Mouse (Mus musculus): ENCODE data around the gene Gmppa.

Gene Gmppa

DNA sequence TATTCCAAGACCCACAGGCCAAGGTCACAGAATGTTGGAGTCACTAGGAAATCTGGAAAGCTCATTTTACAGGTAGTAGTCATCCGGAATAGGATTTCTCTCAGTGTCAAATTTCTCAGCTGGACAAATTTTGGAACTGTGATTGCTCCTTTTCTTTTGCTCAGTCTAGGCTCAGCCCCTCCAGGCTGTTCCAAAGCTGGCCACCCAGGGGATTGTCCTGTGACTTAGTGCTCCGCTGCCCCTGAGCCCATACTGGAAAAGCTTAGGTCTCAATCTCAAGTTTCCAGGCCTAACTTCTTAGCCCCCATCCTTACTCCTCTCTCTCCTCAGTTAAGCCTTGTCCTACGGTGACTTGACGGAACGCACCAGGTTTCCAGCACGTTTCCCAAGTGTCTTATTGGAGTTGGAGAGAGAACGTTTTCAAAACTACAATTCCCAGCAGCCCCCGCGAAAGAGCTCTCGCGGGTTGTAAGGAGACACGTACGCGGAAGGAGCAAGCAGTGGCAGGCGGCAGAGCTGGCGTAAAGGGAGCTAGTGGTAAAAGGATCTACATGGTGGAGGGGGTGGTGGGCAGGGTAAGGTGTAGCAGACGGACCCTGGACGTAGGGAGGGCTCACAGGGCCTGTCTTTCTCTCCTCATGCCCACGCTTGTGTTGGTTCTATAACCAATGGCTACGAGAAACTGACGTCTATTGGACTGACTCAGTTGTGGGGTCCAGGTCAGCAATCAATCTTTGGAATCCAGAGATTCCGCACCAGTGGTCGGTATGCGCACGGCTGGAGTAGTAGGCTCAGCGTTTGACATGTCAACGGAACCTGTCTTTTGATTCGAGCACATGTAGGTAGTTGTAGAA lies at the start of gene Gmppa:
Gmppa (plus strand) TSS at position 456 of the 854 bp plus-strand sequence.
- DNase-seq (ENCODE audit: low spot score in 2 of 2), result peak in 1 of 2 experiments; percentile 68

DNA sequence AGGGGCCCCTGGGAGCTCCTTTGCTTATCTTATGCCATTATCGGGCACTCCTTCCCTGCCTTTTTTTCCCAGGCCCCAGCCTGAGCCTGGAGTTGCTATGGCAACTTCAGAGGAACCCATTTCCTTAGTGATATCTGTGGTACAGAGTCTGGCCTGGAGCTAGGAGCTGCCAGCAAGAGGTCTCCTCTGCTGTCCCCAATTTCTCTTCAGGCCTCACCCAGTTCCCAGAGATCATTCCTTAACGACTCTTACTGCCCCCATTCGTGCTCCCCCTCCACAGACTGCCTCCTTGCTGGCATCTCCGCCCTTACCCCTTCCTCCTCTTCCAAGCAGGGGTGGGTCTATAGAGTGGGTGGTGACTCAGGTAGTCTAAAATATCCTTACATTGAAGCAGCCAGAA lies 49.6 kb upstream of the Gmppa start:
- no peak for DNase-seq (ENCODE audit: low spot score in 2 of 2)

DNA sequence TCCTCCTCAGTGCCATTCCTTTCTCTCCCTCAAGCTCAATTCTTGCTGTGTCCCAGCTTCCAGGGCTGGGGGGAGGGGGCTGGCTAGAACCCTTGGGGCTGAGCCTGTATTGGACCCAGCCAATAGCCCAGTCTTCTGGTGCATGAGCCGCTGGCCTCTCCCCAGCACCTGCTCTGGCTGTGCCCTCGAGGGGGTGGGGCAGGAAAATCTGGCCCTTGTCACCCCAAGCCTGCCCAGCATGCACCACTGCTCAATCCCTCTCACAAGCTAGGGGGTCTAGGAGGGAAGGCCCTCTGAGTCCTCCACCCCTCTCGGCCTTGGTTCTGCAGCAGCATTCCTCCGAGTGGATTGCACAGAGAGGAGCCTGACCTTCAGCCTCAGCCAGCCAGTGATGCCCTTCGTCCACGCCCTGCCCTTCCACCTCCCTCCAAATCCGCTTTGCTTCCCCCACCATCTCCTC lies 48.2 kb upstream of the Gmppa start:
- DNase-seq (ENCODE audit: low spot score in 2 of 2), result no peak

DNA sequence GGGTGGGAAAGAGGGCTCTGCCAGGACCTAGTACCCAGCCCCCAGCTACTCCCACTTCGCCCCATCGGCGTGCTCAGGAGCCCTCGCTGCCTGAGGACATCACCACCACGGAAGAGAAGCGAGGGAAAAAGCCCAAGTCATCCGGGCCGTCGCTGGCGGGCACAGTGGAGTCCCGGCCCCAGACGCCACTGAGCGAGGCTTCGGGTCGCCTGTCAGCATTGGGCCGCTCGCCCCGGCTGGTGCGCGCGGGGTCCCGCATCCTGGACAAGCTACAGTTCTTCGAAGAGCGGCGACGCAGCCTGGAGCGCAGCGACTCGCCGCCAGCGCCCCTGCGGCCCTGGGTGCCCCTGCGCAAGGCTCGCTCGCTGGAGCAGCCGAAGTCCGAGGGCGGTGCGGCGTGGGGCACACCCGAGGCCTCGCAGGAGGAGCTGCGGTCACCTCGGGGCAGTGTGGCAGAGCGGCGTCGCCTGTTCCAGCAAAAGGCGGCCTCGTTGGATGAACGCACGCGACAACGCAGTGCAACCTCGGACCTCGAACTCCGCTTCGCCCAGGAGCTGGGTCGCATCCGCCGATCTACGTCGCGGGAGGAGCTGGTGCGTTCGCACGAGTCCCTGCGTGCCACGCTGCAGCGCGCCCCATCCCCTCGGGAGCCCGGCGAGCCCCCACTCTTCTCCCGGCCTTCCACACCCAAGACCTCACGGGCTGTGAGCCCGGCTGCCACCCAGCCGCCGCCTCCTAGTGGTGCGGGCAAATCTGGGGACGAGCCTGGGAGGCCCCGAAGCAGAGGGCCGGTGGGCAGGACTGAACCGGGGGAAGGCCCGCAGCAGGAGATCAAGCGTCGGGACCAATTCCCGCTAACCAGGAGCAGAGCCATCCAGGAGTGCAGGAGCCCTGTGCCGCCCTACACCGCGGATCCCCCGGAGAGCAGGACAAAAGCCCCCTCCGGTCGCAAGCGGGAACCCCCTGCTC lies 47.5 kb upstream of the Gmppa start:
- DNase-seq (ENCODE audit: low spot score in 2 of 2), result no peak

DNA sequence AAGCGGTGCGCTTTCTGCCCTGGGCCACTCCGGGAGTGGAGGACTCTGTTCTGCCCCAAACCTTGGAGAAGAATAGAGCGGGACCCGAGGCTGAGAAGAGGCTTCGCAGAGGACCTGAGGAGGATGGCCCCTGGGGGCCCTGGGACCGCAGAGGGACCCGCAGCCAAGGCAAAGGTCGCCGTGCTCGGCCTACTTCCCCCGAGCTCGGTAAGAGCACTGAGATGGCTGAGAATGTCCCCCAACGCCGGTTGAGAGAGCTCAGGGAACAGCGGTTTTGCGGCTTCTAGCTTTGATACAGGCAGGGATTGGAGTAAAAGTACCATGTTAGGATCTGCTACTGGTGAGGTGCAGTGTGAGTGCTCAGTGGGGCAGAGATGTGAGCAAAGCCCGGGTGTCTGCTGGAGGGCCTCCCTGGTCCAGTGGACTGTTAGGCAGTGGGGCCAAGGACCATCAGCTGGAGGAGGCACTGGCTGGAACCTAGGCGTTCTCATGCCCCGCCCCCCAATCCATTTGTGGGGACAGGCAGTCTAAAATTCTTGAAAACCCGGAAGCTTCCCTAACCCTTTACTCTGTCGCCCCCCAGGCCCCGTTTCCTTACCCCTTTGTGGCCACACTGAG lies 46.7 kb upstream of the Gmppa start:
- DNase-seq (ENCODE audit: low spot score in 2 of 2), result no peak

DNA sequence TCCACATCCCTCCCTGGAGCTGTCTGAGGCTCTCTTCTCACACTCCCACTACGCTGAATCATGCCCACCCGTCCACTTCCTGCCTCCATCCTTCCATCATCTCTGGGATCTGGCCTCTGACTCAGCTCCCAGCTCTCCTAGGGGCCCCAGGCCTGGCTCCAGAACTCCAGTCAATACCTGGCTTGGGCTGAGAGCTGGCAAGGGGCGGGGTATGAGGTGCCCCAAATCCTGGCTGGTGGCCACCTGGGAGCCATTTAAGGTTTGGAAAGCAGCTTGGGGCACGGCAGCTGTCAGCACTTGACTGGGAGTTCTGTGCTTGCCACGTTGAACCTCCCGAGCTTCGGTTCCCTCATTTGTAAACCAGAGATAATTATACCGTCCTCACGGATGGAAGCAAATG lies 42.6 kb upstream of the Gmppa start:
- DNase-seq (ENCODE audit: low spot score in 2 of 2), result no peak

DNA sequence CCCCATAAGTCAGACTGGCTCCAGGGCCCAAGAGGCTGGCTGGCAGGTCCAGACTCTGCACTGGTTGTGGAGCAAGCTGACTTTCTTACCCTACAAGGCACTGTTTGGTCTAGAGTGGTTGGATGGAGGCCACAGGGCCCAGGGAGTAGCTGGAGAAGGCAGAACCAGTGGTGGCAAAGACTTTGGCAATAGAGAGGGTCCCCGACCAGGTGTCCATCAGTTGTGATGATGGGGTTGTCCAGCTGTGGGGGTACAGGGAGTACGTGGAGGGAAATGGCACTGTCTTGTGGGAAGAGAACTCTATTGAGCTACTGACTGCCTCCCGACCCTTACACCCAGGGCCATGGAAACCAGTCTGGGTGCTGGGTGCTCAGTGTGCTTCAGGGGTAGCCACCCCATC lies 41.9 kb upstream of the Gmppa start:
- no peak for DNase-seq (ENCODE audit: low spot score in 2 of 2)

DNA sequence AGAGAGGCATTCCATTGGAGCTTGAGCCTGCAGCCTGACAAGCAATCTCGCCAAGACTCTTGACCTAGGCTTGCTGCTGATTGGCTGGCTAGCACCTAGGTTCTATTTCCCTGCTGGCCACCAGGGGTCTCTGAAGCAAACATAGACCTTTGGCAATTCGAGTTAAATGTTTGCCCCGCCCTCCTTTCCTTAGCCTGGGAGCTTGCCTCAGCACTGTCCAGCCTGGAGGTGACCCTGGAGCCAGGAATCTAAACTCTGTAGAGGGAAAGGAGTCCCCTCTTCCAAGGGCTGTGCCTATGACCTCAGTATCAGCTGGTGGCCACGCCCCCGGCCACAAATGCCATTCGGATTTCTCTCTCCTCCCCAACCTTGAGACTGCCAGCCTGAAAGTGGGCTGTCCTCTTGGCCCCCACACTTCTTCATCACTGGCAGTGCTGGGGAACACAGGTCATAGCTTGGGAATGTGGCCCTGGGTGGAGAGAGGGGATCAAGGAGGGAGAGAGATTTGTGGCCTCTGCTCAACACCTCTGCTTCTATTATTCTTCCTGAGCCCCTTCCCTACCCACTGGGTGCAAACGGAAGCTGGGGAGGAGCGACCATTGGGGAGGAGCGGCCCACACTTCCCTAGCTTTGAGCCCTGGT lies 36.8 kb upstream of the Gmppa start:
- DNase-seq (ENCODE audit: low spot score in 2 of 2), result peak in 1 of 2 experiments; percentile 68

DNA sequence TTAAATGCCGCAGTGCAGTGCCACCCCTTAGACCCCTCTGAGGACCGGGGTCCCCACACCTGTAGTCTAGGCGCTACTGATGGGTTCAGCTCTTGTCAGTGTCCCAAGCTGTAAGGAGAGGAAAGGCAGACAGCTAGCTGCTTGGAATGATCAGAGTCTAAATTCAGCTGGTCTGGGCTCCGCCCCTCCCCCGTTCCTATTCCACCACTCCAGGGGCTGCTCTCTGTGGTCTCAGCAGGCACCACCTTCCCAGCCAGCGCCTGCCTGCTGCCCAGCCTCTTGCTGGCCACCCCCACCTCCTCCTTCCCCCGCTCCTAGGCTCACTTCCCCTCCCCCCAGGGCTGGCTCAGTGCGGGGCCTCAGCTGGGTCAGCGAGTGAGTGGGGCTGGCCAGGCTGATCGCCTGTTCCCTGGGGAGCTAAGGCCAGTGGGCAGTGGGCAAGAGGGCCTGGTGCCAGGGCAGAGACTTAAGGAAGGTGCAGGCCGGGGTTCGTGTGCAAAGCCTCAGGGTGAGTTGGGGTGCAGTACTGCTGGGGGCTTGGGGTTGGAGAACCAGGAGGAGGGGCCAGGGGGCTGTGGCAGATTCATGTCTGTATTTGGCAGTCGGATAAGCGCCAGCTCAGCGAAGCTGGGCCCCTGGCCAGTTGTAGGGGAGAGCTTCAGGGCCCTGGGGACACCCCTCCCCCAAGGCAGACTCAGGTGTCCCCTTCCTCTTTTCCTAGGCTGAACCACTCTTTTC lies 35.8 kb upstream of the Gmppa start:
- peak in 1 of 2 experiments; percentile 65 for DNase-seq (ENCODE audit: low spot score in 2 of 2)

DNA sequence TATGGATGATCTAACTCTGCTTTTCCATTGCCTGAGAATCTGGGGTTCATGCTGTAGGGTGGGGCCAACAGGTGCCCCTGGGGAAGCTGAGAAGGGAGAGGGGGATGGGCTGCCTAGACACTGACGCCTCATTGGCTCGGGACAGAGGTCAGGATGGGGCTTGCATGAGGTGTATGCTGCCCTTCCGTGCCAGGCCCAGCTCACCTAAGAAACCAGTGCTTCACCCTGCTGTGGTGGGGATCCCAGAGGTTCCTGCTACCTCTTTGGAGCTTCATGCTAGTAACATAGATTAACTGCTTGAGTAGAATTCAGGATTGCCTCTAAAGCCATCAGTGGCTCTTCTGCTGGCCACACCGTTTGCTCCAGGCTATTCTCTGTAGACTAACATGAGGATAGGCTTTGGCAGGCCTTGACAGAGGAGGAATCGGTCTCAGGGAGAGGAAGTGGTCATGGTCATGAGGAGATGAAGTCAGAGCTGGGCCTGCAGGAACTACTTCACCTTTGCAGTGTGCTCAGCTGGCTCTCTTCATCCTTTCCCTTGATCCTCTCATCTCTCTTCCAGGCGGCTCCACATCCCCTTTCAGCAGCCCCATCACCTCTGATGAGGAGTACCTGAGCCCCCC lies 35.1 kb upstream of the Gmppa start:
- DNase-seq (ENCODE audit: low spot score in 2 of 2), result no peak

DNA sequence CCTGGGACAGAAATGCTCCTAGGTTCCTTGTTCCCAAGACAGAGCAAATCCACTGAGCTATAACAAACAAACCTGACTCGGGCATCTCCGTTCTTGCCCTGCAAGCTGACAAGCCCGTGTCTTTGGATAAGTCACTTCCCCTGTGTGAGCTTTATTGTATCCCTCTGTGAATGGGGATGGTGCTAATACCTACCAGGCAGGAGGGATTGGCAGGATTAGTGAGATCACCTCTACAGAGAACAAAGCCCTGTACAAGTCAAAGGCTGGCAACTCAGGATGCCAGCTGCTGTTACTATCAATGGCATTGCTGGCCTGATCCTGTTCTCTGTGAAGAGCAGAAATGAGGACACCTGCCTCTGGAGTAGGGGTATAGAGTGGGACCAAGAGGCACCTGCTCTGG lies 30.2 kb upstream of the Gmppa start:
- DNase-seq (ENCODE audit: low spot score in 2 of 2), result no peak

DNA sequence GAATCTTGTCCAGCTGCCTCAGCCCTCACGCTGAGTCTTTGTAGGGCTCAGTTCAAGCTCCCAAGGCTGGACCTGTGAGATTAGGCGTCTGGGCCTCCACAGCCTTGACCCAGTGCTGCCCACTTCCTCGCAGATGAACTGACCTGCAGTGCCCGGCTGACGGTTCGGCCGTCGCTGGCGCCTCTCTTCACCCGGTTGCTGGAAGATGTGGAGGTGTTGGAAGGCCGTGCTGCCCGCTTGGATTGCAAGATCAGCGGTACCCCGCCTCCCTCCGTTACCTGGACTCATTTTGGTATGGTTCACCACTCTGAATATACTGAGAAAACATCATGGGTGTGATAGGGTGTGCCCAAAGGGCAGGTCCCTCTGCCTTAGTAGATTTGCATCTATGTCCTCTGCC lies 29.6 kb upstream of the Gmppa start:
- no peak for DNase-seq (ENCODE audit: low spot score in 2 of 2)

DNA sequence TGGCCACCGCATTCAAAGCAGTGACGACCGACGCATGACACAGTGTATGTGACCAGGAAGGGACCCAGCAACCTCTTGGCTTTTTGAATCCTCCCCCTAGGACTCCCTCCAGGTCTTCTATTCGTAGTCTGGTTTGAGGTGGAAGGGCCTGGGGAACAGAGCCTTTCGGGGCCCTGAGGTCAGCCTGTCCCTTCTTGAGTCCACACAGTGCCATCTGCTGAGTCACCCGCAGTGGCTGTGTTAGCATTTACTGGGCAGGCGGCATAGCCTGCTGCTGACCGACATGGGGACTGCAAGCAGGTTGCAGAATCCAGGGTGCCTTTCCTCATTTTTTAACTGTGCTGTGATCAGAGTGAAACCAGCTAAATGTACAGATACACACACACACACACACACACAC lies 28.7 kb upstream of the Gmppa start:
- no peak for DNase-seq (ENCODE audit: low spot score in 2 of 2)

DNA sequence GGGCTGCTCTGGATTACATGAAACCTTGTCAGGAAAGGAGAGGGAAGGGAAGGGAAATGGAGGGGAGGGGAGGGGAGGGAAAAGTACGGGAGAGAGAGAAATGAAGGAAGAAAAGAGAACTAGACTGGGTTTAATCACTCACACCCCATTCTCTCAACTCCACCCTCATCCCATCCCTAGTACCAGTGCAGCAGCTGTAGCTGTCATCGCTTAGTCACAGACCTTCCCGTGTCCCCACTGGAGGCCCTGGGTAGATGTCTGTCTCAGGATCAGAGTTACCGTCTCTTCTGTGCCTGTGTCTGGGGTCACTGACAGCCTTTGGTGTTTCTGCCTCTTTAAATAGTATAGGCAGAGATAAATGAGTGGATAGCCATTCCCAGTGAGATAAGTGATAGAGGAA lies 27.5 kb upstream of the Gmppa start:
- no peak for DNase-seq (ENCODE audit: low spot score in 2 of 2)

DNA sequence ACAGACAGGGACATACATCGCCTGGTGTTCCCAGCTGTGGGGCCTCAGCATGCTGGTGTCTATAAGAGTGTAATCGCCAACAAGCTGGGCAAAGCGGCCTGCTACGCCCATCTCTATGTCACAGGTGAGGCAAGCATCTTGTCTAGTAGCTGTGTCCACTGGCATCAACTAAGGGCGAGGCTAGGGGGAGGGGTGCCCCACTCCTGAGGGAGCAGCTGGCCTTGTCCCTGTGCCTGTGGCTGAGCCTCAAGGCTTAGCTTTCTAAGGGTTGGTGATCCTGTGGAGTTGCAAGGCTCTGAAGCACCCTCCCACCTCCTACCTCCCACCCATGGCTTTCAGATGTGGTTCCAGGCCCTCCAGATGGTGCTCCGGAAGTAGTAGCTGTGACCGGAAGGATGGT lies 25.8 kb upstream of the Gmppa start:
- no peak for DNase-seq (ENCODE audit: low spot score in 2 of 2)

DNA sequence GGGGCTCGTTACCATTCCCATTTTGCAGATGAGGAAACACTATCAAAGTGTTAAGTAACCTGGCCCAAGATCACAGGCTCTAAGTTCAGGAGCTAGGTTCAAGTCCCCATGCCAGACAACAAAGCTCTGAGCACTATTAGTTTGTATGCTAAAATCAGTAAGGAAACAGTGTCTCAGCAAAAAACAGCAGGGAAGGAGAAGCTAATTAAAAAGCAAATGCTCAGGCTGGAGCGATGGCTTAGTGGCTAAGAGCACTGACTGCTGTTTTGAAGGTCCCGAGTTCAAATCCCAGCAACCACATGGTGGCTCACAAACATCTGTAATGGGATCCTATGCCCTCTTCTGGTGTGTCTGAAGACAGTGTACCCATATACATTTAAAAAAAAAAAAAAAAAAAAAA lies 23.5 kb upstream of the Gmppa start:
- no peak for DNase-seq (ENCODE audit: low spot score in 2 of 2)

DNA sequence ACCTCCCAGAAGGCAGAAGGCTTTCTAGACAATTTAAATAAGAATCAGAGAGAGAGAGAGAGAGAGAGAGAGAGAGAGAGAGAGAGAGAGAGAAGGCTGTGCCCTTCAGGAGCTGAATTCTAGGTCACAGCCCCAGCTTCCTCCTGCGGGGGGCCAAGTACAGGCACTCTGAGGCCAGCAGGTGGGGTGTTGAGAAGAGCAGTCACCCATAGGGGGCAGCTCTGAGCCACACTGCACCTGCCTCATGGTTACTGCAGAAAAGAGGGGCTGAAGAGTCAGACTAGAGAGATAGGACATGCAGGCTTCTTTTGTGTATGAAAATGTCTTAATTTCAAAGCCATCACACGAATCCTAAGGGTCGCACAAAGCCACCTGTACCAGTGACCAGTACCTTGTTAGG lies 22.0 kb upstream of the Gmppa start:
- no peak for DNase-seq (ENCODE audit: low spot score in 2 of 2)

DNA sequence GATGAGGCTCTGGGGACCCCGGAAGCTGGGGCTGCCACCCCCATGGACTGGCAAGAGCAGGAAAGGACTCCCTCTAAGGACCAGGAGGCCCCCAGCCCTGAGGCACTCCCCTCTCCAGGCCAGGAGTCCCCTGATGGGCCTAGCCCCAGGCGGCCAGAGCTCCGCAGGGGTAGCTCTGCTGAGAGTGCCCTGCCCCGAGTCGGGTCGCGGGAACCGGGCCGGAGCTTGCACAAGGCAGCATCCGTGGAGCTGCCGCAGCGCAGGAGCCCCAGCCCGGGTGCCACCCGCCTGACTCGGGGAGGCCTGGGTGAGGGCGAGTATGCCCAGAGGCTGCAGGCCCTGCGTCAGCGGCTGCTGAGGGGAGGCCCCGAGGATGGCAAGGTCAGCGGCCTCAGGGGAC lies 13.9 kb upstream of the Gmppa start:
- no peak for DNase-seq (ENCODE audit: low spot score in 2 of 2)

DNA sequence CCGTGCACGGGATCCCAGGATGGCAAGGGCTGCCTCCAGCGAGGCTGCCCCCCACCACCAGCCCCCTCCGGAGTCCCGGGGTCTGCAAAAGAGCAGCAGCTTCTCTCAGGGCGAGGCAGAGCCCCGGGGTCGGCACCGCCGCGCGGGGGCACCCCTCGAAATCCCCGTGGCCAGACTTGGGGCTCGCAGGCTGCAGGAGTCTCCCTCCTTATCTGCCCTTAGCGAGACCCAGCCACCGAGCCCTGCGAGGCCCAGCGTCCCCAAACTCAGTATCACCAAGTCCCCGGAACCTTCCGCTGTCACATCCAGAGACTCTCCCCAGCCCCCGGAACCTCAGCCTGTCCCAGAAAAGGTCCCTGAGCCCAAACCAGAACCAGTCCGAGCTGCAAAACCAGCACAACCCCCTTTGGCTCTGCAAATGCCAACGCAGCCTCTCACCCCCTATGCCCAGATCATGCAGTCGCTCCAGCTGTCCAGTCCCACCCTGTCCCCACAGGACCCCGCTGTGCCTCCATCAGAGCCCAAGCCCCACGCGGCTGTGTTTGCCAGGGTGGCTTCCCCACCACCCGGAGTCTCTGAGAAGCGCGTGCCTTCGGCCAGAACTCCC lies 13.4 kb upstream of the Gmppa start:
- no peak for DNase-seq (ENCODE audit: low spot score in 2 of 2)

DNA sequence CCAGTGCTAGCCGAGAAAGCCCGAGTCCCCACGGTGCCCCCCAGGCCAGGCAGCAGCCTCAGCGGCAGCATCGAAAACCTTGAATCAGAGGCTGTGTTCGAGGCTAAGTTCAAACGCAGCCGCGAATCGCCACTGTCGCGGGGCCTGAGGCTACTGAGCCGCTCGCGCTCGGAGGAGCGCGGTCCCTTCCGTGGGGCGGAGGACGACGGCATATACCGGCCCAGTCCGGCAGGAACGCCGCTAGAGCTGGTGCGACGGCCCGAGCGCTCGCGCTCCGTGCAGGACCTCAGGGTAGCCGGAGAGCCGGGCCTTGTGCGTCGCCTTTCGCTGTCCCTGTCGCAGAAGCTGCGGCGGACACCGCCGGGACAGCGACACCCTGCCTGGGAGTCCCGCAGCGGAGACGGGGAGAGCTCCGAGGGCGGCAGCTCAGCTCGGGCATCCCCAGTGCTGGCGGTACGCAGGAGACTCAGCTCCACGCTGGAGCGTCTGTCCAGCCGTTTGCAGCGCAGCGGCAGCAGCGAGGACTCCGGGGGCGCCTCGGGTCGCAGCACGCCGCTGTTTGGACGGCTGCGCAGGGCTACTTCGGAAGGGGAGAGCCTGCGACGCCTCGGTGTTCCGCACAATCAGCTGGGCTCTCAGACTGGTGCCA lies 12.8 kb upstream of the Gmppa start:
- DNase-seq (ENCODE audit: low spot score in 2 of 2), result no peak

Measured in cerebellum, postnatal 4 days (tissue).